Mouse (Mus musculus) erythroblast, adult 5-6 weeks (primary cell): ENCODE measurements around the gene Cd200. TPM values are rescaled to one million over a fixed set of nuclear protein-coding genes. Genes with fewer than 3 reads are reported as not detected.
"Not testable (repeated sequence)": the region's sequence is repeated elsewhere in the genome, so short reads cannot be mapped to it uniquely, and the experiment has no call there.

Experiments
- ATAC-seq: replicated peaks from 2 replicates; pipeline ENCODE4 v1.8.0; 2016; ENCODE audit warnings: moderate number of reproducible peaks, mild to moderate bottlenecking, moderate TSS enrichment, inconsistent platforms; ENCODE audit not compliant: poor library complexity, low FRiP score, severe bottlenecking
- total RNA-seq, 2 experiments: library from RNA; stranded (forward) in 1 of 2; stranded (reverse) in 1 of 2; fragments of 150-400 nt in 1 of 2; fragments of 200-764, 138-1000 nt in 1 of 2; gene quantifications; 2 replicates each; pipeline versions ENCODE4 v1.2.3 to v1.2.4; 2015 to 2017; ENCODE audit warnings: low replicate concordance in 2 of 2

Cd200 gene
- total RNA-seq, 2 experiments from 2014 or later, result not detected

GRCm38 (mm10) chr16:45378959-45379358 lies 29.9 kb downstream of the Cd200 start:
- no peak for ATAC-seq

- ATAC-seq, result no peak
Observed at GRCm38 (mm10) chr16:45378147-45378943, 30.5 kb downstream of the Cd200 start.

GRCm38 (mm10) chr16:45377332-45377731 lies 31.5 kb downstream of the Cd200 start:
- ATAC-seq, result no peak

GRCm38 (mm10) chr16:45376812-45377211 lies 32.0 kb downstream of the Cd200 start:
- ATAC-seq, result no peak

- ATAC-seq, result no peak
Observed at GRCm38 (mm10) chr16:45376294-45376693, 32.6 kb downstream of the Cd200 start.

GRCm38 (mm10) chr16:45375506-45376225 lies 33.2 kb downstream of the Cd200 start:
- no peak for ATAC-seq

GRCm38 (mm10) chr16:45374074-45374473 lies 34.8 kb downstream of the Cd200 start:
- ATAC-seq, result no peak

GRCm38 (mm10) chr16:45371076-45371475 lies 37.8 kb downstream of the Cd200 start:
- ATAC-seq, result no peak

GRCm38 (mm10) chr16:45369285-45369965 lies 39.4 kb downstream of the Cd200 start:
- ATAC-seq, result no peak

- no peak for ATAC-seq
Observed at GRCm38 (mm10) chr16:45366111-45366510, 42.7 kb downstream of the Cd200 start.

GRCm38 (mm10) chr16:45365353-45365752 lies 43.5 kb downstream of the Cd200 start:
- ATAC-seq, result no peak

- ATAC-seq, result no peak
Observed at GRCm38 (mm10) chr16:45364627-45365026, 44.2 kb downstream of the Cd200 start.

GRCm38 (mm10) chr16:45363480-45364045 lies 45.3 kb downstream of the Cd200 start:
- ATAC-seq, result no peak

GRCm38 (mm10) chr16:45361450-45361849 lies 47.4 kb downstream of the Cd200 start:
- ATAC-seq, result no peak

GRCm38 (mm10) chr16:45358441-45358840 lies 50.4 kb downstream of the Cd200 start:
- ATAC-seq, result not testable (repeated sequence)

GRCm38 (mm10) chr16:45357134-45357533 lies 51.7 kb downstream of the Cd200 start:
- ATAC-seq, result no peak

- peak; percentile 72; the same call in 1 of the 2 replicates for ATAC-seq
Observed at GRCm38 (mm10) chr16:45352875-45353274, 56.0 kb downstream of the Cd200 start.

- ATAC-seq, result no peak
Observed at GRCm38 (mm10) chr16:45350767-45351166, 58.1 kb downstream of the Cd200 start.

- no peak for ATAC-seq
Observed at GRCm38 (mm10) chr16:45349523-45350298, 59.1 kb downstream of the Cd200 start.
